Mouse (Mus musculus) urinary bladder, adult 18-20 months (tissue): ENCODE measurements around the gene Vmn1r214.

Source experiments
- DNase-seq, 2 experiments: peaks; one replicate each; pipeline ENCODE4 v3.0.0; 2022; ENCODE audit warnings: low spot score in 2 of 2, mixed read lengths in 2 of 2

Vmn1r214 gene

GRCm38 (mm10) chr13:23030118-23030517 is at the start of gene Vmn1r214:
TSS of gene Vmn1r214 (plus strand) at chr13:23030418.
- no peak for DNase-seq

GRCm38 (mm10) chr13:22990214-22990891 is 39.9 kb upstream of the Vmn1r214 start:
- no peak for DNase-seq

- DNase-seq = no peak
These were observed 38.0 kb upstream of the Vmn1r214 start for GRCm38 (mm10) chr13:22992178-22992700.

GRCm38 (mm10) chr13:22992721-22993120 is 37.5 kb upstream of the Vmn1r214 start:
- no peak for DNase-seq

- DNase-seq = no peak
These were observed 22.9 kb upstream of the Vmn1r214 start, which contains the start of gene Vmn1r213 for GRCm38 (mm10) chr13:23007356-23007755. TSS of gene Vmn1r213 (plus strand) at chr13:23007656.

GRCm38 (mm10) chr13:23018158-23018557 is 12.1 kb upstream of the Vmn1r214 start:
- no peak for DNase-seq

- no peak for DNase-seq
These were observed 5.4 kb upstream of the Vmn1r214 start for GRCm38 (mm10) chr13:23024812-23025211.

- no peak for DNase-seq
These were observed 27.6 kb downstream of the Vmn1r214 start for GRCm38 (mm10) chr13:23057778-23058177.

- no peak for DNase-seq
These were observed 37.5 kb downstream of the Vmn1r214 start, which contains the start of gene Vmn1r215 for GRCm38 (mm10) chr13:23067725-23068124. TSS of gene Vmn1r215 (plus strand) at chr13:23068025.

GRCm38 (mm10) chr13:23069312-23069711 is 39.1 kb downstream of the Vmn1r214 start:
- DNase-seq = no peak
